Mouse (Mus musculus) R1 (cell line): ENCODE results near the gene Smarcd1.

Experiments used
- DNase-seq: peaks from one replicate; pipeline ENCODE4 v3.0.0-alpha.2; 2018; ENCODE audit warnings: low read depth, low spot score

Smarcd1 gene

DNA sequence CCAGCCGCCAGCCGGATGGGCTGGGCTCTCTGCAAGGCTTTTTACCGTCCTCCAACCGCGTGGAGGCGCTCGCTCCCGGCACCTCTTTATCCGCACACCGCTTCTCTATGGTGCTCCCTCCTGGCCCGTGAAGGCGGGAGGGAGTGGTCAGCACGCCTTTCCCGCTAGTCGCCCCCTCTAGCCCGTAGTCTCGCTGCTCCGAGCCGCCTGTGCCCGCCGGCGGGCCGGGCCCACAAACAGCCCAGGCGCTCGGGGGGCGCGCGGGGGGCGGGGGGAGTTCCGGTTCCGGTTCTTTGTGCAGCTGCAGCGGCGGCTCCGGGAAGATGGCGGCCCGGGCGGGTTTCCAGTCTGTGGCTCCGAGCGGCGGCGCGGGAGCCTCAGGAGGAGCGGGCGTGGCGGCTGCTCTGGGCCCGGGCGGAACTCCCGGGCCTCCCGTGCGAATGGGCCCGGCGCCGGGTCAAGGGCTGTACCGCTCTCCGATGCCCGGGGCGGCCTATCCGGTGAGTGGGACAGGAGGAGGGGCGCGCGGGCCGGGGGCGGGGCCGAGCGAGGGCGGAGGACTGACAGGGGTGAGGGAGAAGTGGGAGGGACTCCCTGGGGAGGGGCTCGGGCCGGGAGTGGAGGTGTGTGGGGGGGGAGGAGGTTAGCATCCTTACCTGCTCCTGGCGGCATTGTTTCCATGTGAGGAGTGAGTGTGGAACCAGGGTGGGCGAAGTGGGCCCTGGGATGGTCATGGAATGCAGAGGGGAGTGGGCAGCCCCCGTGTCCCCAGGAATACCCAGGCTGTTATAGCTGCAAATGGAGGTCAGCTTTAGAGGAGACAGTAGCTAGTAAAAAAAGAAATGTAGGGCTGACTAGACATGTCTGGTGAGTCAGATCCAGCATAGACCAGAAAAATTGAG lies at the start of gene Smarcd1:
Gene Smarcd1 (plus strand): TSS at position 131 of the 902 bp plus-strand sequence.
- DNase-seq = peak; percentile 96

DNA sequence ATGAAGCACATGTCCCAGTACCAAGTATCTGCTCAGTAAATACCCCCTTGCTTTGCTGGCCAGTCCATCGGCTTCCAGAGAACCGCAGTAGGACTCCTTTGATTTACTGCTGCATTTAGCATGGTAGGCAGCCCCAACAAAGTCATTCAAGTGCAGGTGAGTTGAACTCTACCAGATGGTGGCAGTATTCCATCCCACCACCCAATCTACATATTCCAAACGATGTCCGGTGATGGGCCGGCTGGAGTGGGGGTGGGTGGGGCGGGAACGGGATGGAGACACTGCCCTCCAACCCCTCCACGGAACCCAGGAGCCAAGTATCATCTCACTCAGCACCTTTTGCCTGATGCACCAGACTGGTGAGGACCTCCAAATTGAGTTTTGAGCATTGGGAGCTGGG lies 48.6 kb upstream of the Smarcd1 start:
- peak; percentile 88 for DNase-seq

DNA sequence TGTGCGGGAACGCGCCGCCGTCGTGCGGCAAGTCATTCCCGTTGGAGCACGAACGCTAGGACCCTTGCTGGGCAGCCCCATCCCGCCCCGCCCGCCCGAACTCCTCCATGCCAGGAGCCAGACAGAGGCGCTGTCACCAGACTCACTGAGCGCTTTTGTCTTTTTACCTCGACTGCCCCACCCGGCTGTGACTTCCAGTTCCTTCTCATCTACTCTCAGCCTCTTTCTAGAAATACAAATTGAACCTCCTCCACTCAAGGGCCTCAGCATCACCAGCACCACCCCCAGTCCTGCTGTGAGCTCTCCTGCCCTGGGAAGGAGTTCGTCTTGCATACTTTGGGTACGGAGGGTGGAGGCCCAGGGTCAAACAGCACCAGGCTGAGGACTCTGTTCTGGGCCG lies 48.1 kb upstream of the Smarcd1 start:
- DNase-seq = peak; percentile 70

DNA sequence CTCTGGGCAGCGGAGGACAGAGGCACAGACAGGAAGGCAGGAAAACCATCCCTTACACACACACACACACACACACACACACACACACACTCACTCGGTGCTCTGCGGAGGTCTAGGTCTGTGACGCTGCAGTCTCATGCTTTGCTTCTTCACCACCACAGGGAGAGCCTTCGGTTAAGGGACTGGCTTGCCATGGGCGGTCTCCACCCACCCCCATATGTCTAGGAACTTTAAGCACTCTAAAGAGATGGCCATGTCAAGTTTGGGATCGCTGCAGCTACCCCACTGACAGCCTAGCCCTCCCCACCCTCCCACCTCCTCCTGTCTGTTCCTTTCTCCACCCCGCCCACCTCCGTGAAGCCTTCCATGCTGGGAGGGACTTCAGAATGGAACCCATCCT lies 46.0 kb upstream of the Smarcd1 start:
- DNase-seq = no peak

DNA sequence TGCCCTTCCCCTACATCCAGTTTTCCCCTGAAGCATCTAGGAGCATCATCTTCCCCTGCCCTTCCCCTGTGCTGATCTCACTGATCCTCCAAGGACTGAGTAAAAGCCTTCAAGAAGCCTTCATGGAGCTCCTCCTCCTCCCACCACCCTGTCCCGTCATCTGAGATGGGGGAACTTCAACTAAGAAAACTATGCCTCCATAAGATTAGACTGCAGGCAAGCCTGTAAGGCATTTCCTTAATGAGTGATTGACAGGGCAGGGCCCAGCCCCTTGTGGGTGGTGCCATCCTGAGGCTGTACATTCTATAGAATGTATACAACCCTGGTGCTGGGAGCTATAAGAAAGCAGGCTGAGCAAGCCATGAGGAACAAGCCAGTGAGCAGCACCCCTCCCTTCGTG lies 43.5 kb upstream of the Smarcd1 start:
- DNase-seq = peak; percentile 64

DNA sequence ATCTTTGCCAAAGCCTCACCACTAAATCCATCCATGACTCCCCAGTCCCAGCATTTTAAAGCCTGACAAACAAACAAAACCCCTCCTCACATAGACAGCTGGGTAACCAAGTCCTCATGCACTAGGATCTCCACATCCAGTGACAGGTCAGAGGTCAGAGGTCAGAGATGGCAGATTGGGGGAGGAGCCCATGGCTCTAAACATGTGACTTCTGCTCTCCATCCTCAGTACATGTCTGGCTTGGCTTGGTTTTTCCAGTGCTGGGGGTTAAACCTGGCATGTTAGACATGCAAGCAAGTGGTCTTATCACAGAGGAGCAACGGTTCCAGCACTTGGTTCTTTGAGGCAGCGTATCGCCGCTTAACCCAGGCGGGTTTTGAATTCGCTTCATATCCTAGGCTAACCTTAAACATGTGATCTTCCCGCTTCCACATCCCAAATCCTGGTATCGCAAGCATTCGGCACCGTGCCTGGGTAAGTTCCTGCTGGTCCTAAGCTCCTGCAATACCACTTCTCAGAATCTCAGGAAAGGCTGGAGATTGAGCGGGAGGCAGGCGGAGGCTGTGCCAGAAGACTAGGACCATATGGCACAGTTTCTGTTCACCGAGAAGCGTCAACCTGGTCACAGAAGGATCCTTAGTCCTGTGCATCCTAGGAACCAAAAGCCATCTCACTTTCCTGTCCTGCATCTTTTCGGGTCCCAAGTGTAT lies 40.7 kb upstream of the Smarcd1 start:
- DNase-seq = peak; percentile 63

DNA sequence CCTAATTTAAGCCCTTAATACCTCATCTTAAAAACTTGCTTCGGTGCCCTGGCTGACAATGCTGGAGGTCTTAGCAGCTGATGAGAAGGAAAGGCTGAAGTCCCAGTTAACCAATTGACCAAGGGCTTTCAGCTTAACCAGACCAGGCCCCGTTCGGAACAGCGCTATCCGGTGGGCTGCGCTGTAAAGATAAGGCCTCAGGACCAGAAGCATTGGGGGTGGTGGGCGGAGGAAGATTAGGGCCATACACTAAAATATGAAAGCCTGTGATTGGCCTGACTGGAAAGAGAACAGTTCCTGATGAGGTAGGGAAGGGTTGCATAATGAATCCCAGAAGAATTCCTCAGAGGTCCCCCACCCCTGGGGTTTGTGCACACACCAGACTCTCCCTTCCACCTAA lies 39.6 kb upstream of the Smarcd1 start:
- peak; percentile 33 for DNase-seq

DNA sequence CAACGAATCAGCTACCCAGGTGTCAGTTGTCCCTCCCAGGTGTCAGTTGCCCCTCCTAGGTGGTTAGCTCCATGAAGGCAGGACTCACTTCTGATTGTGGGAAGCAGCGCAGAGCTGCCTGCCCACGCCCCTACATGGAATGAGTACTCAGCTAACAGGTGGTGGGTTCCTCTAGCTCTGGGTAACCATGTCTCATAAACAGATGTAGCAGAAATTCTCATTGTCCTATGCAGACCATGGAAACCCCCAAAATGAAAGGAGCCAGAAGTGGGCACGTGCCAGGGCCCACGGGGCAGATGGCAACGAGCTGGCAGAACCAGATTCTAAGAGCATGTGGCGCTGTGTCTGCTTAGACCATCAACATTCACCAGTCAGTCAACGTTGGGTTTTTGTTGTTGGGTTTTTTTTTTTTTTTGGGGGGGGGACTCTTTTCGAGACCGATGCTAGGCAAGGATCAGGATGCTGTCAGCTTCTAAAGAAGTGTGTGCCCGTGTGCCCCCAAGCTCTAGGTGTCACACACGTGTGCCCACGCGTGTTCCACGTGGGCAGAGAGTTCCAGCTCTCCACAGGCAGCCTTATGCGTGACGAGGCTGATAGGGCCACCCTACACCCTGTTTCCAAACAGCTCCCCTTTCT lies 37.8 kb upstream of the Smarcd1 start:
- peak; percentile 63 for DNase-seq

DNA sequence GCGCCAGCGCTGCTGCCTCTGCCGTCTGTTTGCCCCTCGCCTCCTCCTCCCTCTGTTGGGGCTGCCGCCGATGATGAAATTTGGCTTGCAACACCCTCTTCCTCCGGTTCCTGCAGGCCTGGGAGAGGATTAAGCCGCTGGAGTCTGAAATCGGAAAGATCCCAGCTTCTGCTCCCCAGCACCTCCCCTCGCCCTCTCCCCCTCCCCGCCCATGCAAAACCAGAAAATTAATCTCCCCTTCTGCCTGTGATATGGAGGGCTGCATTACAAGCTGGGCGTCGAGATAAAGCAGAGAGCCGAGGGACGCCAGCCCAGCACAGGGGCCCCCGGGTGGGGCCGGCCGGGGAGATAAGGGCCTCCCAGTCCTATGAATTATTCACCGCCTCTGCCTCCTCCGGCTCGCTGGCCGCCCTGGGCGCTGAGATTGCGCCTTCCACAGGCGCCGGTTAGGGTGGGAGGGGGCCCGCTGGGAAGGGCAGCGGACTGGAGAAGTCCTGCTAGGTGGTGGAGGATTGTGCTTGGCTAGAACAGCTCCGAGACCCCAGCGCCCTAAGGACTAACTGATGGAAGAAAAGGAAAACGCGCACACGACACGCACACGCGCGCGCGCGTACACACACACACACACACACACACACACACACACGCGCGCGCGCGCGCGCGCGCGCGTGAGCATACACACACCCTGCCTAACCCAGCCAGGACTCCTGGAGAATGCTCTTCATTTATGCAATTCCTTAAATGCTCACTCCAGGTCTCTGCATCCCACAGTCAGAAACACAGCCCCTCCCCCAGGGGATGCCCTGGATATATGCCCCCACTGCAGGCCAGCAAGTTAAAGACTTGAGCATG lies 37.1 kb upstream of the Smarcd1 start:
- DNase-seq = peak; percentile 43

DNA sequence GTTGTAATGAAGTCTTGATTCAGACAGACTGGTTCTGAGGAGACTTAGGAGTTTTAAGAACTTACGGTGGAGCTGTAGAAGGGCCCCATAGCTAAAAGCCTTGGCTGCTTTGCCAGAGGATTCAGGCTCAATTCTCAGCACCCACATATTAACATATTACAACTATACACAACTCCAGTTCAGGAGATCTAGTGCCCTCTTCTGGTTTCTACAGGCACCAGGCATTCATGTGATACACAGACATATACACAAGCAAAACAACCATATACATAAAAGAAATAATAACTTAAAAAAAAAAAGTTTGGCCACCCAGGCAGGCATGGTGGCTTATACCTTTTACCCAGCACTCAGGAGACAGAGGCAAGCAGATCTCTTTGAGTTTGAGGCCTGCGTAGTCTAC lies 34.4 kb upstream of the Smarcd1 start:
- no peak for DNase-seq

DNA sequence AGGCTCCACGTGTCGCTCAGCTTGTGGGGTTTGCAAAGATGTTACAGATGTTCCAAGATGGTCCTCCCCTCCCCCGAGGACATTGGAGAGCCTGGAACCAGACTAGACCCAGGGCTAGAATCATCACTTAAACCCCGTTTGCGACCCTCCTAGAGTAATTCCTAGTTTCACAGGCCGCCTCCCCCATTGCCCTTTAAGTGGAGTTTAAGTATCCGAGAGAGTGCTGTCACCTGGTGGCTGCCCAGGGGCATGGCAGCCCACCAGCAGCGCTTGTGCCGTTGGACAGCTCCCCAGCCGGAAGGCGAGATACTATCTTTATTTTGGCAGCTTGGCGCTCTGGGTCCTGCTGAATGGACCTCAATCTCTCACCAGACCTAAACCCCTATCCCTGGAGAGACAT lies 33.0 kb upstream of the Smarcd1 start:
- peak; percentile 85 for DNase-seq

DNA sequence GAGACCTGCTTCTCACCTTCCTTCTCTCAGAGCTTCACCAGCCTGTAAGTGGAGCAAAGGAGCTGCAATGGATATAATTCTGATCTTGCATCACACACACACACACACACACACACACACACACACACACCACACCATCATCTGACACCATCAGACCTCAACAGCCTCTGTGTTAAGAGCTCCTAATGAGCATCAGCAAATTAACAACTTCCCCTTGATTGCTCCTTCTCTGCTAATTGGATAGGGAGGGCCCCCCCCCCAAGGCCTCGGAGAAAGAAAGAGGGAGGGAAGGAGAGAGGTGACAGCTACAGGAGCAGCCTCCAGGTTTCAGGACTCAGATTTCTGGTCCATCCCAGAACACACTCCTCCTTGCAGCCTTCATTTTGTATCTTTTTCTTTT lies 32.5 kb upstream of the Smarcd1 start:
- DNase-seq = no peak

DNA sequence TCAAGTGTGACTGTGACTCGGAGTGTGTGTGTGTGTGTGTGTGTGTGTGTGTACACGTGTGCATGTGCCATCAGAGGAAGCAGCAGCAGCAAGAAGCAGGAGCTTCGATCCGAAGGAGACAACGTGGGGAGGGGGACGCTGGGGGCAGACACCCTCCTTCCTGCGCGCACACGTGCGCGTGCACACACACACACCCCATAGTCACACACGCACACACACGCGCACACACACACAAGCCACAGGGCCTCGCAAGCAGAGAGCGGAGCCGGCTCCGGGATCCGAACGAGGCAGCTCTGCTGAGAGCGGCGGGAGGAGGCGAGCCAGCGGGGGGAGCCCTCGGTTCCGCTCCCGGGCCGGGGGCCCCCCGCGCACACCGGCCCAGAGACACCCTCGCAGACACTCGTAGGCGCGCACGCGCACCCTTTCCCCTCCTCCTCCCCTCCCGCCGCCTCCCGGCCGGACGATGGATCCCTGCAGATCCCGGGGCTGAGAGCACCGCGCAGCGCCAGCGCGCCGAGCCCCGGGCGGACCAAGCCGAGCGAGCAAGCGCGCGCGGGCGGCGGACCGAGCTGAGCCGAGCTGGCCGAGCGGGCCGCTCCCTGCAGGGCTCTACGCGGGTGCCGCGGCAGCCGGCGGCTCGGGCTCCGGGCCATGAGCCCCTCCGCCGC lies 31.6 kb upstream of the Smarcd1 start, which contains the start of gene Asic1:
Gene Asic1 (plus strand): TSS at position 215 of the 668 bp plus-strand sequence.
- peak; percentile 67 for DNase-seq

DNA sequence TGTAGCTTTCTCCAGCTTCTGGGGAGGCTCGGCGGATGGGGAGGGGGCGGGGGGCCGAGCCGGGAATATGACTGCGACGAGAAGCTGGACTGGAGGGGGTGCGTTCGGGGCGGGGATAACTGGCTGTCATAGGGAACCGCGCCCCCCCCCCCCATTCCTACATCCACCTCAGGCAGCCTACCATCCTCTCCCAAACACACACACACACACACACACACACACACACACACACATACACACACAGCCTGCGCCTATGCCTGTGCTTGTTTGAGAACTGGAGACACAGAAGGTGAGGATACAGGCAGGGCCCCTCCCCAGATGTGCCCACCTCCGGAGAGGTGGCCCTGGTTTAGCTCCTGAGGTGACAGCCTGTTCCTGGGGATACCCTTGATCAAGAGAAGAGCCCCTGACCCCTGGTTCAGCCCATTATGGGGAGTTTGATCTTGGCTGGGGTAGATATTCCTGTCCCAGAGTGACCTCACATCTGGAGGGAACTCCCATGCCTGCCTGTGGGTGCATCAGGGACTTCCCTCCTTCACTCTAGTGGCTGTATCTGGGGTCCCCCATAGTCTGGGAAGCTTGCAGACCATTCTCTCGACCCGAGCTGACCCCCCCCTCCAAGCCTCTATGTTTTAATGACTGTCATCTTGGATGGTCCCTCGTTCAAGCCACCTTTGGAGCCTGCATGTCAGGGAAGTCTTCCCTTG lies 30.8 kb upstream of the Smarcd1 start:
- peak; percentile 35 for DNase-seq

DNA sequence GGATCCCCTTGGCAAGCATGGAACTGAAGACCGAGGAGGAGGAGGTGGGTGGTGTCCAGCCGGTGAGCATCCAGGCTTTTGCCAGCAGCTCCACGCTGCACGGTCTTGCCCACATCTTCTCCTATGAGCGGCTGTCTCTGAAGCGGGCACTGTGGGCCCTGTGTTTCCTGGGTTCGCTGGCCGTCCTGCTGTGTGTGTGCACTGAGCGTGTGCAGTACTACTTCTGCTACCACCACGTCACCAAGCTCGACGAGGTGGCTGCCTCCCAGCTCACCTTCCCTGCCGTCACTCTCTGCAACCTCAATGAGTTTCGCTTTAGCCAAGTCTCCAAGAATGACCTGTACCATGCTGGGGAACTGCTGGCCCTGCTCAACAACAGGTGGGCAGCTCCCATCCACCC lies 30.1 kb upstream of the Smarcd1 start:
- DNase-seq = no peak

DNA sequence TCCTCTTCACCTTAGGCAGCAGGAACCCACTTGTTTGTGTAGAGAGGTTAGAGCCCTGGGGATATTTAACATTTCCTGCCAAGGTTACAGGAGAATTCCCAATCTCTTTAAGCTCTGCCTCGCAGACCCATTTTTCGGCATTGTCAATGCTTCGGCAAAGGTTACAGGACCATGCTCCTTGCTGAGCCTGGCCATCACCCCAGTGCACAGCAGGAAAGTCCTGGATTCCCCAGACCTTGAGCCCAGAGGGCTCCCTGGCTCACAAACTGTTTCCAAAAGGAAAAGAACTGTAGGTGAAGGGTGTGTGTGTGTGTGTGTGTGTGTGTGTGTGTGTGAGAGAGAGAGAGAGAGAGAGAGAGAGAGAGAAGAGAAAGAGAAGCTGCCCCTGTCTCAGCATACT lies 27.1 kb upstream of the Smarcd1 start:
- no peak for DNase-seq

DNA sequence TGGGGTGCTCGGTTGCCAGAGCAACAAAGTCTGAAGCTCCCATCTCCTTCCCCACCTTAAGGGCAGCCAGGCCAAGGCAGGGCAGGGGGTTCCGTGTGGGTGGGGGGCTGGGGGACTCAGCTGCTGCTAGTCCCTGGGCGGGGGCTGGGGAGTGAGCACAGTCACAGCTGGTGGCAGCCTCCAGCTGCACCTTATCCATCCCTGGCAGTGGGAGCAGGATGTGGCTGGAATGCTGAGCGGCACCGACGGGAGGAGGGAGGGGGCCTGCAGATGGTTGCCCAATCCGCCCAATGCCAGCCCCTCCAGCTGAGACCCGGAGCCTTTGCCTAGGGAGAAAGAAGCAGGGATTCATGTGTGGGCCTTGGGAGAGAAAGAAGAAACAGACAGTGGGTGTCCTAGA lies 24.8 kb upstream of the Smarcd1 start:
- peak; percentile 50 for DNase-seq

DNA sequence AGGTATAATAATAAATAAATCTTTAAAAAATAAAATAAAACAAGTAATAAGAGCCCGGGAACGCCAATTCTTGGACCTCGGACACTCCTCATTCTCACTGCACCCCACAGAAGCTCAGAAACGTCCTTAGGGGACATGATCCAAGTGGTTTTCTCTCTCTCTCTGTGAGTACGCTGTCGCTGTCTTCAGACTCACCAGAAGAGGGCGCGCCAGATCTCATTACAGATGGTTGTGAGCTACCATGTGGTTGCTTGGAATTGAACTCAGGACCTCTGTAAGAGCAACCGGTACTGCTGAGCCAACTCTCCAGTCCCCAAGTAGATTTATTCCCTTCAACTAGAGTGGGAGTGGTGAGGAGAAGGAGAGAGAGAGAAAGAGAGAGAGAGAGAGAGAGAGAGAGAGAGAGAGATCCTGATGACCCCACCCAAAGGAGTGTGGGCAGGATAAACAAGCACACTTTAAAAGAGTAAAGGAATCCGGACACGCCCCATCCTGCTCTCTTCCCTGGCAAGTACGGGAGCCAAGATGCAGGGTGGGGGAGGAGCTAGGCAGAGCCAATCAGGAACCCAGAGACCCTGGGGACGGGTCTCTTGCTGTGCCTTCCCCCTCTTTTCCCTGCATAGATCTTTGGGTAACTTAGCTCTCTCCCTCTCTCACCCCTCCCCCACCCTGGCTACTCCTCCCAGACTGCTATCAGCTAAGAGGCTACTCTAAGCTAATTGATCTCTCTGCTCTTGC lies 23.7 kb upstream of the Smarcd1 start:
- DNase-seq = peak; percentile 100

DNA sequence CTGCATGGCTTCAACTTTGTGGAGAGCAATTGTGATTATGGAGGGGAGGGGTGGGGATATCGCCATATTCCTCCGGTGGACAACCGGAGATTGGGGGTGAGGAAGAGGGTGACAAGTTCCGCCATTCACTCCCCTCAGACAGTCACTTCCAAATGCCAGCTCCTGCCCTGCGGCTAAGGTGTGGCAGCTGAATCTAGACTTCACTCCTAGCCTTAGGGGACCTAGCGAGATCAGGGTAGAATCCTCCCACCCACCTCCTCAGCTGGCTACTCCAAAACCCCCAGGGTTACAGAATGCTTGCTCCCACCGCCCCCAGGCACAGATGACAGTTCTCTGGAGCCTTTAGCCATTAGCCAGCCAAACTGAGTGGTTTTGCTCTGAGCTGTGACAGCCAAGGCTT lies 22.9 kb upstream of the Smarcd1 start:
- peak; percentile 40 for DNase-seq

DNA sequence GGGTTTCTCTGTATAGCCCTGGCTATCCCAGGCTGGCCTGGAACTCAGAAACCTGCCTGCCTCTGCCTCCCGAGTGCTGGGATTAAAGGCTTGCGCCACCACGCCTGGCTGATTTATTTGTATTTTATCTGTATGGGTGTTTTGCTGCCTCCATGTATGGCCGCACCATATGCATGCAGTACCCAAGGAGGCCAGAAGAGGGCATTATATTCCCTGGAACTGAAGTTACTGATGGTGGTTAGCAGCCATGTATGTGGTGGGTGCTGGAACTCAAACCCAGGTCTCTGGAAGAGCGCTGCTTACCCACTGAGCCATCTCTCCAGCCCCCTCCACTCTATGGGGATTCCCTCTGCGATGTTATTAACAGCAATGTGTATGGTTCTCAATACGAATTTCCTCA lies 19.0 kb upstream of the Smarcd1 start:
- peak; percentile 88 for DNase-seq
